Mouse (Mus musculus) kidney, postnatal 10 days (tissue): ENCODE measurements around the gene Actl7b.

Experiments
- DNase-seq: peaks from one replicate; pipeline ENCODE4 v3.0.0; 2021; ENCODE audit warnings: mixed read lengths

Gene Actl7b

DNA sequence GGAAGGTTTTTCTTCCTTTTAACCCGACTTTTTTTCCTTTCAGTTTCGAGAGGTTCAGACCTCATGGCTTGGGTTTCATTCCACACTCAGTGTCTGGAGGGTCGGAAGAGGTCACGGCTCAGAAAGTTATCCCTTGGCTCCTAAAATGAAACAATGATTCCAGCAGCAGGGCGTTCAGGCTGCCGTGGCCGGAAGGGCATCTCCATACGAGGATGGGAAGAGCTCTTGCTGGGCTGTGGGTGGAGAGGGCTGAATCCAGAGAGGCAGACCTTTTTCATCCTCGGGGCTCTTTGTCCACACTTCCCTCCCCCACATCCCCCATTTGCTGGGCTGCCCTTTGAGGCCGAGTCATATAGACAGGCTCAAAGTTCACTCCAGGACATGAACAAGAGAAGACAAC, 39.0 kb downstream of the Actl7b start:
- peak; percentile 23 for DNase-seq

- no peak for DNase-seq
Measured at GRCm38 (mm10) chr4:56698671-56699070, 42.6 kb downstream of the Actl7b start.

GRCm38 (mm10) chr4:56696401-56696800, 44.8 kb downstream of the Actl7b start:
- no peak for DNase-seq
